8 mouse cellular contexts compared by ENCODE assay signal in genomic region chr14:60732787-60733186, GRCm38 (mm10). TPM values are rescaled to one million over a fixed set of nuclear protein-coding genes. Genes with fewer than 3 reads are reported as not detected.
DNase-seq lines count a peak whose midpoint lies in the region; ATAC-seq and TF ChIP-seq lines count a peak whose summit lies in the region.

No protein-coding gene starts in this region.

- TF ChIP-seq CTCF in CH12.LX (conservative IDR thresholded peaks at IDR 0.05 in 1 of 2, IDR thresholded peaks at IDR 0.05 in 1 of 2; ENCODE audit: low read depth in 2 of 2, low read length in 2 of 2): no peak

- peaks cover 6% of the 10 kb centered on the region for H3K9me3 ChIP-seq in CH12.LX (replicated peaks; ENCODE audit: low read length)
- peaks cover 4% of the 10 kb centered on the region; the same call in 1 of the 2 replicates for H3K9me3 ChIP-seq in embryonic facial prominence, embryonic 14.5 days (ENCODE audit: control insufficient read depth, low read length)
- 0 out of 2 replicates have a peak, but pooled peaks cover 2% of the 10 kb centered on the region for H3K9me3 ChIP-seq in heart, embryonic 16.5 days (replicated peaks; ENCODE audit: control insufficient read depth, low read length)

- no peaks in the 10 kb centered on the region for H3K27me3 ChIP-seq in CH12.LX (replicated peaks)
- H3K27me3 ChIP-seq in embryonic facial prominence, embryonic 14.5 days (replicated peaks; ENCODE audit: control insufficient read depth, insufficient read depth, low read length): no peaks in the 10 kb centered on the region
- H3K27me3 ChIP-seq in heart, embryonic 16.5 days (ENCODE audit: control insufficient read depth, insufficient read depth, low read length): no peaks in the 10 kb centered on the region

- peak overlapping the region; percentile 46 for H3K27ac ChIP-seq in CH12.LX (ENCODE audit: insufficient read depth, low read depth)
- H3K27ac ChIP-seq in embryonic facial prominence, embryonic 14.5 days (replicated peaks; ENCODE audit: low read depth, low read length): peak overlapping the region; percentile 70
- H3K27ac ChIP-seq in heart, embryonic 16.5 days (ENCODE audit: low read length): peak overlapping the region; percentile 96

- intact Hi-C loops in left cerebral cortex, postnatal 36 days (cut with DNase I): no loop called here

- H3K4me1 ChIP-seq in CH12.LX (ENCODE audit: control insufficient read depth in 1 of 2, insufficient read depth in 2 of 2): peaks cover 16 to 76% of the 10 kb centered on the region in 2 experiments
- H3K4me1 ChIP-seq in embryonic facial prominence, embryonic 14.5 days (ENCODE audit: control insufficient read depth, insufficient read depth, low read length): peaks cover 43% of the 10 kb centered on the region
- H3K4me1 ChIP-seq in heart, embryonic 16.5 days (ENCODE audit: control insufficient read depth, insufficient read depth, low read length): peaks cover 47% of the 10 kb centered on the region

- TF ChIP-seq EP300 in CH12.LX (IDR thresholded peaks at IDR 0.05; ENCODE audit: low read length): no peak

- WGBS in embryonic facial prominence, embryonic 14.5 days: 7% methylated on average over 16 of the region's 16 CpGs
- under 1% methylated on average over 16 of the region's 16 CpGs for WGBS in heart, embryonic 16.5 days

- peak overlapping the region; percentile 89 for H3K4me2 ChIP-seq in CH12.LX (ENCODE audit: insufficient read depth, low read depth, poor library complexity, severe bottlenecking)
- peak overlapping the region; percentile 48 for H3K4me2 ChIP-seq in embryonic facial prominence, embryonic 14.5 days (ENCODE audit: low read depth, low read length)
- H3K4me2 ChIP-seq in heart, embryonic 16.5 days (ENCODE audit: low read depth, low read length): peak overlapping the region; percentile 63

- H3K79me2 ChIP-seq in CH12.LX (replicated peaks; ENCODE audit: control insufficient read depth, extremely low read depth, insufficient read depth, poor library complexity, severe bottlenecking): peaks cover 24% of the 10 kb centered on the region

- dilution Hi-C loops in CH12.LX (cut with MboI; ENCODE audit: extremely low pct_ligation_motif_present, extremely low pct_unique_long_range_greater_than_20kb, low sequenced_read_pairs): no loop called here

- peak; percentile 40 to 41 for DNase-seq in frontal cortex, postnatal 36 days (ENCODE audit: low spot score in 2 of 2)
- no peak for DNase-seq in frontal cortex, postnatal 10 days (ENCODE audit: low spot score in 2 of 2)
- no peak for DNase-seq in CH12.LX (ENCODE audit: extremely low read depth)
- DNase-seq in embryonic facial prominence, embryonic 14.5 days (ENCODE audit: low spot score): peak; percentile 73
- peak; percentile 45 to 50 for DNase-seq in left cerebral cortex, postnatal 36 days (ENCODE audit: low spot score in 2 of 2)
- DNase-seq in testis, postnatal 10 days (ENCODE audit: low spot score): peak; percentile 62

- H3K36me3 ChIP-seq in CH12.LX (replicated peaks in 1 of 2; ENCODE audit: control insufficient read depth in 1 of 2, insufficient read depth in 1 of 2, low read length in 1 of 2): no peaks in the 10 kb centered on the region
- no peaks in the 10 kb centered on the region for H3K36me3 ChIP-seq in embryonic facial prominence, embryonic 14.5 days (ENCODE audit: control insufficient read depth, insufficient read depth, low read length)
- no peaks in the 10 kb centered on the region for H3K36me3 ChIP-seq in heart, embryonic 16.5 days (ENCODE audit: control insufficient read depth, insufficient read depth)

- H3K4me3 ChIP-seq in CH12.LX (replicated peaks in 1 of 3; ENCODE audit: low read depth in 2 of 3, low read length in 2 of 3, poor library complexity in 1 of 3): peak overlapping the region; percentile 47 to 76 (median 62)
- H3K4me3 ChIP-seq in embryonic facial prominence, embryonic 14.5 days (ENCODE audit: low read depth, low read length): peak overlapping the region; percentile 21
- H3K4me3 ChIP-seq in heart, embryonic 16.5 days (ENCODE audit: low read length): peak overlapping the region; percentile 57

- peak; percentile 68 for TF ChIP-seq POLR2A in CH12.LX (IDR thresholded peaks at IDR 0.05; ENCODE audit: low read depth, low read length)

- no peak for TF ChIP-seq RAD21 in CH12.LX (IDR thresholded peaks at IDR 0.05; ENCODE audit: low read depth, low read length)

- in situ Hi-C loops in CH12.LX (cut with MboI; ENCODE audit: low pct_ligation_motif_present, low pct_unique_long_range_greater_than_20kb, low sequenced_read_pairs): loop anchor here (25.0 kb wide), 1 partner anchor 470 kb away; the partner anchor contains the start of genes Gm49336, Mtmr6 and Nupl1

- peak overlapping the region; percentile 93 for H3K9ac ChIP-seq in CH12.LX (ENCODE audit: insufficient read depth, low read depth)
- peak overlapping the region; percentile 55 for H3K9ac ChIP-seq in embryonic facial prominence, embryonic 14.5 days (ENCODE audit: low read depth, low read length)
- peak overlapping the region; percentile 83 for H3K9ac ChIP-seq in heart, embryonic 16.5 days (ENCODE audit: low read length)

- ATAC-seq in embryonic facial prominence, embryonic 14.5 days (ENCODE audit: low read depth): no peak
- ATAC-seq in heart, embryonic 16.5 days (replicated peaks; ENCODE audit: extremely low read depth, insufficient read depth, low FRiP score): 0 out of 2 replicates have a peak, but pooled peaks have one; percentile 2
- 0 out of 2 replicates have a peak, but pooled peaks have one; percentile 9 for ATAC-seq in megakaryocyte progenitor cell, adult 5-6 weeks (replicated peaks; ENCODE audit: poor library complexity)

TF ChIP-seq in CH12.LX, 34 proteins besides CTCF, POLR2A, EP300 and RAD21:
- TF ChIP-seq ZC3H11A (IDR thresholded peaks at IDR 0.05; ENCODE audit: low read depth, low read length): no peak
- TF ChIP-seq NELFE (IDR thresholded peaks at IDR 0.05; ENCODE audit: low read depth, low read length): peak; percentile 35; the same call in 1 of the 2 replicates
- TF ChIP-seq MYC (IDR thresholded peaks at IDR 0.05; ENCODE audit: low read depth, low read length): no peak
- TF ChIP-seq USF2 (conservative IDR thresholded peaks at IDR 0.05; ENCODE audit: low read depth, low read length): no peak
- TF ChIP-seq GABPA (IDR thresholded peaks at IDR 0.05; ENCODE audit: insufficient replicate concordance, low read depth, low read length): no peak
- peak; percentile 58; the same call in 1 of the 2 replicates for TF ChIP-seq BHLHE40 (IDR thresholded peaks at IDR 0.05; ENCODE audit: low read depth, low read length)
- TF ChIP-seq ZMIZ1 (IDR thresholded peaks at IDR 0.05; ENCODE audit: low read depth, low read length): no peak
- no peak for TF ChIP-seq E2F4 (IDR thresholded peaks at IDR 0.05; ENCODE audit: insufficient replicate concordance, low read depth, low read length)
- TF ChIP-seq TCF12 (IDR thresholded peaks at IDR 0.05; ENCODE audit: low read depth, low read length): peak; percentile 28; the same call in 1 of the 2 replicates
- TF ChIP-seq JUND (conservative IDR thresholded peaks at IDR 0.05; ENCODE audit: low read depth, low read length): no peak
- TF ChIP-seq MXI1 (IDR thresholded peaks at IDR 0.05; ENCODE audit: low read depth, low read length): no peak
- TF ChIP-seq UBTF (IDR thresholded peaks at IDR 0.05; ENCODE audit: low read depth, low read length): 0 out of 2 replicates have a peak, but pooled peaks have one; percentile 39
- TF ChIP-seq MEF2A (IDR thresholded peaks at IDR 0.05; ENCODE audit: borderline replicate concordance, low read depth, low read length): no peak
- TF ChIP-seq SMC3 (IDR thresholded peaks at IDR 0.05; ENCODE audit: low read depth, low read length): no peak
- TF ChIP-seq RCOR1 (conservative IDR thresholded peaks at IDR 0.05; ENCODE audit: low read depth, low read length): no peak
- no peak for TF ChIP-seq MAZ (IDR thresholded peaks at IDR 0.05; ENCODE audit: low read depth, low read length)
- TF ChIP-seq CHD2 (IDR thresholded peaks at IDR 0.05; ENCODE audit: low read length): no peak
- TF ChIP-seq MAFK (IDR thresholded peaks at IDR 0.05; ENCODE audit: insufficient replicate concordance, low read length): no peak
- TF ChIP-seq ELF1 (IDR thresholded peaks at IDR 0.05; ENCODE audit: low read depth, low read length): no peak
- TF ChIP-seq IRF4 (IDR thresholded peaks at IDR 0.05; ENCODE audit: low read depth, low read length): no peak
- no peak for TF ChIP-seq JUN (IDR thresholded peaks at IDR 0.05; ENCODE audit: insufficient read depth, low read depth, low read length)
- no peak for TF ChIP-seq PAX5 (IDR thresholded peaks at IDR 0.05; ENCODE audit: low read length)
- no peak for TF ChIP-seq TBP (conservative IDR thresholded peaks at IDR 0.05; ENCODE audit: low read depth, low read length)
- no peak for TF ChIP-seq NRF1 (IDR thresholded peaks at IDR 0.05; ENCODE audit: low read depth, low read length)
- peak; percentile 1; the same call in 1 of the 2 replicates for TF ChIP-seq SIN3A (IDR thresholded peaks at IDR 0.05; ENCODE audit: low read length)
- peak; percentile 38; the same call in 1 of the 2 replicates for TF ChIP-seq MAX (IDR thresholded peaks at IDR 0.05; ENCODE audit: low read length)
- no peak for TF ChIP-seq CHD1 (IDR thresholded peaks at IDR 0.05; ENCODE audit: low read depth, low read length)
- TF ChIP-seq USF1 (IDR thresholded peaks at IDR 0.05; ENCODE audit: low read depth, low read length): no peak

RNA-seq across cellular contexts. Expression of gene C1qtnf9, which starts 35.1 kb away (rescaled TPM):
- total RNA-seq in CH12.LX (2012; rRNA removed) (0.08 TPM in 1 of 2 replicates, not detected in the other), CH12.LX (2014; rRNA removed) (not detected in 2 replicates)
- 0.20 and 0.26 TPM in 2 replicates for polyA plus RNA-seq in CH12.LX (2012; ENCODE audit: insufficient read length, low read depth)
- 0.97 and 1.3 TPM in 2 replicates for polyA plus RNA-seq in embryonic facial prominence, embryonic 14.5 days (2014; fragmentation: Nextera tagmentation; extraction: Ambion mirVana)
- polyA plus RNA-seq in heart, embryonic 16.5 days (2015; fragmentation: Nextera tagmentation; extraction: Ambion mirVana): 3.7 and 4.0 TPM in 2 replicates
- under 1 TPM; 0.27 to 0.37 TPM for total RNA-seq in left cerebral cortex, postnatal 36 days (2021)
- total RNA-seq in megakaryocyte progenitor cell, adult 5-6 weeks (2015): not detected in 2 replicates
- total RNA-seq in megakaryocyte progenitor cell, adult 5-6 weeks (2017): not detected in 2 replicates

RNA-seq across cellular contexts. Expression of gene Mipep, which starts 51.6 kb away (rescaled TPM):
- 33.1 and 36.0 TPM in 2 replicates for total RNA-seq in CH12.LX (2012; rRNA removed)
- total RNA-seq in CH12.LX (2014; rRNA removed): 37.2 and 41.7 TPM in 2 replicates
- polyA plus RNA-seq in CH12.LX (2012; ENCODE audit: insufficient read length, low read depth): 35.1 and 36.6 TPM in 2 replicates
- 22.6 and 23.5 TPM in 2 replicates for polyA plus RNA-seq in embryonic facial prominence, embryonic 14.5 days (2014; fragmentation: Nextera tagmentation; extraction: Ambion mirVana)
- 32.6 and 33.2 TPM in 2 replicates for polyA plus RNA-seq in heart, embryonic 16.5 days (2015; fragmentation: Nextera tagmentation; extraction: Ambion mirVana)
- total RNA-seq in left cerebral cortex, postnatal 36 days (2021): 10 to 100 TPM; 25.4 to 25.8 TPM
- 15.8 and 20.6 TPM in 2 replicates for total RNA-seq in megakaryocyte progenitor cell, adult 5-6 weeks (2015)
- total RNA-seq in megakaryocyte progenitor cell, adult 5-6 weeks (2017): 23.1 and 24.2 TPM in 2 replicates

Comparison
In these comparisons a context has a peak if more than half of its experiments do, and no peak if none do; other contexts are left out.
1. DNase-seq: peak in frontal cortex, postnatal 36 days (2 of 2), embryonic facial prominence, embryonic 14.5 days (single experiment), left cerebral cortex, postnatal 36 days (2 of 2) and testis, postnatal 10 days (single experiment); none in frontal cortex, postnatal 10 days (0 of 2) and CH12.LX (single experiment).
2. H3K27ac ChIP-seq: peak in every context shown above with its lines; median percentile 96 in heart, embryonic 16.5 days; 70 in embryonic facial prominence, embryonic 14.5 days; 46 in CH12.LX.
3. Peak in every context shown above with its lines, with median percentiles within 50 percentile points of each other: H3K4me2 ChIP-seq, H3K4me3 ChIP-seq and H3K9ac ChIP-seq.